Mouse (Mus musculus) lung, postnatal 36 days (tissue): ENCODE measurements at regions not wholly inside any gene's neighbourhood (a gene's known extent, or its start where the extent isn't known, plus 50 kb on each side); places are given as distances from the start of the nearest gene placed in this dataset.

Experiments
- DNase-seq: peaks from one replicate; pipeline ENCODE4 v3.0.0; 2022; ENCODE audit warnings: mixed read lengths

DNA sequence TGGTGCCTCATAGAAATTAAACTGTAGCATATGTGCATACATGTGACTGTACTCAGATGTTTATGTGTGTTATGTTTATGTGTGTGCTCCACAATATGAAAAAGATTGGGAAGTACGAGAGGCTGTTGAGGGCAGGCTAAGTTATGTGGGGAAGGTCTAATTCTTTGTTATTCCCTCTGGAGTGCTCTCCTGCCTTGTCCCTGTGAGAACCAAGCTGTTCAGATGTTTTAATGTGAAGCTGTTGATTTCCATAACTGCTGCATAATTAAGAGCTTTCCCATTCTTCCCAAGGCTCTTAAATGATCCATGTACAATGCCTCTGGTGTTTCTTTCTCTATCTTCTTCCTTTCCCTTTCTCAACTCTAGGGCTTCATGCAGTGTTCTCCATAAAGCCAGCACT, 202.7 kb upstream of the Xrcc4 start:
- no peak for DNase-seq

DNA sequence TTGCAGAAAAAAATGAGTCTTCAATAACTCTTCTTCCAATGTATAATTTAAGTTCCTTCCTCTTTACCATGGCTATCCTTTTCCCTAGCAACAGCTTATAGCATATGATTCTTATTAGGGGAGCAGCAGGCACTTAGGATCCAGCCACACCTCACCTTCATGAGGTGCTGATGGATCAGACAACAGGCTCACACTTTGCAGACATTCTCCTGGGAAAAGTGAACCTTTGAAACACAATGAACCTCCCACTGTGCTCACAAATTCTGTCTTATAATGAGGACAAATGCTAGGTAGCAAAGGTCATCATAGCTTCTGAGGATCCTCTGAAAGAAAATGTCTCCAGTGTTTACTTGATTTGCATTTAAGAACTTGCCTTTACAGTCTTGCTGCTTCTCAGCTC, 191.6 kb upstream of the Xrcc4 start:
- no peak for DNase-seq

DNA sequence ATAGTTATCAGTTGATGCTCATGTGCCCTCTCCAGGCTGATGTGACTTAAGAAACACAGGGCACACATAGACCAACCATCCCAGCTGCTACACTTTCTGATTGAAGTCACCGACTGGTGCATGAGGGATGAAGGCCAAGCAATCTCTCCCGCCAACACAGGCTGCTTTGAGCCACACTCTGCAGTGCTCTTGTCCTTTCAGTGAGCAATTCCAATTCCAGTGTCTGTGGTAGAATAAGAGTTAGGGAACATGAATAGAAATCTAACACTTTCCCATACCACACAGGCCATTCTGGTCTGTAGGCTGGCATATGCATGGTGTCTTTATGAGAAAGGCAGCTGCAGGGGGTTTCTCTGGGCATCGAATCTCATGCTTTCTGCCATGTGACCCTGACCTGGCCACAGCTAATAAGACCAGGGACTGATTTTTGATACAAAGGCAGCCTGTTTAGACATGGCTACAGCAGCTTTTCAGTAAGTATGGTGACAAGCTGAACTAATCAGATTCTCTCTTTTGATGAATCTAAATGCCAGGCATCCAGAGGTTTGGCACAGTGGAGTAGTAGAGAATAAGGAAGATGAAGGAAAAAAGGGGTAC, 190.5 kb upstream of the Xrcc4 start:
- DNase-seq, result no peak

DNA sequence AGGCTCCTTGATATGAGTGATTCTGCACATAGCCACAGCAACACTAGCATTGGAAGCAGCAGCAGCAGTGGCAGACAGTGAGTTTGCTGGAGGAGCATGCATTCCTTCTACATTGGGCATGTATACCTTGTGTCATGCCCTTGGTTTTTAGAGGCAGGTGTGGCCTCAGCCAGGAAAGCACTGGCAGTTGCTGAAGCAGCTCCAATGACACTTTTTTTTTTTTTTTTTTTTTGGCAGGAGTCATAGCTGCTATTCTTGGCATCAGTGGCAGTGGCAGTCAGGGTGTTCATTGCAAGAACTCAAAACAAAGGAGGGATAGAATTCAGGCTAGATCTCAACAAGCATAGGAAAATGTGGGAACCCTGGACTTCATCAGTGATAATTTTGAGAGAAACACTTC, 189.9 kb upstream of the Xrcc4 start:
- no peak for DNase-seq

DNA sequence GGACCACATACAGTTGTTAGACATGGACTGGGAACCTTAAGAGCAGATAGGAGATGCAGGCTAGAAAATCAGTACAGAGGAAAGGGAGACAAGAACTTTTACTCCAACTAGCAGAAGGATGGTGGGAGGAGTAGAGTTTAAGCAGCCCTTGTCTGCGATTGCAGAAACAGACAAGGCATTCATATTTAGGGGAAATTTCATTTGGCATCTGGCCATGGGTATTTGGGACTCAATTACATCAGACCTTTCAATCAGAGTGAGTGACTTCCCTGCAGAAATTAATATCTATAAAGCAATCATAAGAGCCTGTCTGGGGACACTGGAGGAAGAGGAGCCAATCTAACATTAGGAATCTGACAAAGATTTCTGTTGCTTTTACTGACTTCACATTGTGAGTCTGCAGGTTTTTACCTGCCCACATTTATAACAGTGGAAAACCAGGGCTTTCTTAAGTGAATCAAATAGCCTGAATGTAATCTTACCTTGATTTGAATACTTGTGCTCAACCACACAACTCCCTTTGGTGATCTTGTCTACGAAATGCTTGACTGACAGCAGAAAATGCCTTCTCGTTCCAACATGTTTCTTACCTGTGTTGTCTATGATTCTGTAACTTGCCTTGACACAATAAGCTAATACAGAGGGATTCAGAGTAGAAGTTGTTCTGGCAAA, 169.8 kb upstream of the Xrcc4 start:
- no peak for DNase-seq

DNA sequence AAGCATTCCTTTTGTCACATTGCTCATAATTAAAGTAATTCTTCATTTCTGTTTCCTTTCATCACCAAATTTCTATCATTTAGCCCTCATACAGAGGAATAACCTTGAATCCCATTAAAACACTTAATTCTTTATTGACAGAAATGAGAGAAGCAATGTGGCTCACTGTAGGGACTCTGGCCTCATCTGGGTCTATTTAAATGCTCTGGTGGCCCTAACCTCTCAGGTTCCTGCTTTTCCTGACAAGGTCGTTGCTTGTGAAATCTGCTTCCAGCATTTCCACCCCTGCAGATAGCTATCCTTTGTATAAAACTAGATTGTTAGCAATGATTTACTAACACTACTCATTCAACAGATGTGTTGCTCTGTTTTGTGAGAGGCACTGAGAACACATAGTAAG, 163.6 kb upstream of the Xrcc4 start:
- DNase-seq, result no peak

DNA sequence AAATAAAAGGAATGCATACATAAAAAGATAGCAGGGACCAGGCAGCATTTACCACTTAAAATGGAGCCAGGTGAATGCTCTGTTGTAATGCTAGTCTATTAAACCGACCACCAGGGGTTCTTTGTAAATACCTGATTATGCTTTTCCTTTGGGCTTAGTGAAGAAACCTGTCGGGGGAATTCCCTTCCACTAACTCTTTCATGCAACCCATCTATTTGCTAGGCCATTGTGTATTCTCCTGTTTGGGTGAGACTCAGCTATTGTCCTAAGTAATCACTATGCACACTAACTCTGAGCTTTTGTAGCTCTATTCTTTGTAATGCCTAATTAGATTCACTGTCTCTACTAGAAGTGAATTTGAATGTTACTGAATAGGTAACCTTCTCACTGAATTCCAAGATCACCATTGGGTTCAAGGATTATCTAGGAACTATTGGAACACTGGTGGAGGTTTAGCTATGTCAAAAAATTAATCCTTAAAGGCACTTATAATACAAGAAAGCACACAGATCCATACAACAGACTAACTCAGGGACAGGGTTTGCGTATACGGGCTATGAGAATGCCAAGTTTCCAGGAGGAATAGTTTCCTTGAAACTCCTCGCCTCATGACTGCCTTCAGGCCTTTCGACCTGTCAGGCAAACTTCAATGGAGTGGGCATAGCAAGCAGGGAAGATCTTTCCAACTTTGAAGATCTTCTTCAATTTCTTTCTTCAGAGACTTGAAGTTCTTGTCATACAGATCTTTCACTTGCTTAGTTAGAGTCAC, 156.8 kb upstream of the Xrcc4 start:
- DNase-seq, result no peak

DNA sequence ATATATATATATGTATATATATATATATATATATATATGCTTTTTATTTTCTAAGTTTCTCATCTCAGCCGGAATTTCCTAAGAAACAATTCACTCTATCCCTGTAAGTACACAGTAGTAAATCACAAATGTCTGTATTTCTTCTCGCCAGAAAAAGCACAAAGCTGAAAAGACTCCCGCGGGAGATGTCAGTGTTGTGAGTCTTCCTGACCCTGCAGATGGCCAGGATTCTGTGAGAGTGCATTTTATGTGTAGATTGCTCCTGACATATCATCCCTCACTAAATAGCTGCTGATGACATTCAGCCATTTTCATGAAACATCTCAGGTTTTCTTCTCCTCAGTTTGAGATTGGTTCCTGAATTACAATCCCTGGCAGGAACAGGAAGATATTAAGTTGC, 148.9 kb upstream of the Xrcc4 start:
- no peak for DNase-seq

DNA sequence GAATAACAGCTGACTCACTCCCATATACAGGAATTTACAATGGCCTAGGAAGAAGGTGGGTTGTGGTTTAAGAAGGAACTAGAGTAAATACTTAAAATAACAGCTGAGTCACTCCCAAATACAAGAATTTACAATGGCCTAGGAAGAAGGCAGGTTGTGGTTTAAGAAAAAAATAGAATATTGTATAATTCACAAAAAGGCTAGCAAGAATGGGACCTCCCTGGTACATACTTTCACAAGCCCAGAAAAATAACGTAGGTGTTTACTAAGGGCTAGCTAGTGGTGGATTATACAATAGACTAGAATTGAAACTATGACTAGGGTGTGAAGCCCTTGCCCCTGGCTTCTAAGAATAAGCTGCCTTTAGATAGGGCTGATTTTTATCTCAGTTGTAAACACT, 144.6 kb upstream of the Xrcc4 start:
- DNase-seq, result peak; percentile 2

DNA sequence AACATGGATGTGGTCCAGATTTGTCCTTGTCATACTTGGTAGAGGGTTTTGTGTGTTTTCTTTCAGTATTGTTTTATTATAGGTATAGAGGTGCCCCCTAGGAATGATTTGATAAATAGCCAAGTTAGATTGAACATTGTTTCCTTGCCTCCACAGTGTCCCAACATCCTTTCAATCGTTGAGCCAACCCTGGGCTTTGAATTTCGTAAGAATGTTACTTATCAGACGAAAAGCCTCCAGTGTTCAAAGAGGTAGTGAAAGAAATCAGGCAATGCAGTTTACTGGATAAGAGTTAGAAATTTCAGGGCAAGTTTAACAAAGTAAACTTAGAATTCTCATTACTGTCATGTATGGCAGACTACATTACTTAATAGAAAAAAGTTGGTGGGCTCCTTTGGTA, 144.2 kb upstream of the Xrcc4 start:
- no peak for DNase-seq

DNA sequence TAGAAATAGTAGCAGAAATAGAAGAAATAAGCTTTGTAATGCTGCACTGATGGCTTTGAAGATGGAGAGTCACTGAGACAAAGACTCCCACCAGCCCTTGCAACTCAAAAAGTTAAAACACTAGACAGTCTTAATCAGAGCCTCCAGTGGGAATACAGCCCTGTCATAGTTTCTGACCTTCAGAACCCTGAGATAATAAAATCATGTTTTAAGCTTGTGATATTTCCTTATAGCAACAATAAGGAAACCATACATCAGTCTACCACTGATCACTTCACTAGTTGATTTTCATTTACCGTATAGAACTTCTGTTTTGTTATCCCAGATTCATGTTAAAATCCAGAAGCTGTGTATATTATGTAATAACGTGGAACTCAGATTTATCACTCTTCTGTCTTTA, 139.7 kb upstream of the Xrcc4 start:
- no peak for DNase-seq

DNA sequence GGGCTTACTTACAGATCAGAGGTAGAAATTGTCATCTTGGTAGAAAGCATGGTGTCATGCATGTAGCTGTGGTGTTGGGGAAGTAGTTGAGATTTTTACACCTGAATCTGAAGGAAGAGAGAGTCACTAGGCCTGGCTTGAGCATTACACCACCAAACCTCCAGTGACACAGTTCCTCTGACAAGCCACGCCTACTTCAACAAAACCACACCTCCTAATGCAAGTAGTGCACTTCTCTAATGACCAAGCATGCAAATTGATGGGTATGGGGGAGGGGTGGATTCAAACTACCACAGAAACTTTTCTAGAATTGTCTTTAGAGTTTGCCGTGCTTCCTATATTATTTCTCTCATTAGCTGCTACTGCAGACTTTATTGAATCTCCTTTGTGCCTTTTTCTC, 136.8 kb upstream of the Xrcc4 start:
- DNase-seq, result no peak

DNA sequence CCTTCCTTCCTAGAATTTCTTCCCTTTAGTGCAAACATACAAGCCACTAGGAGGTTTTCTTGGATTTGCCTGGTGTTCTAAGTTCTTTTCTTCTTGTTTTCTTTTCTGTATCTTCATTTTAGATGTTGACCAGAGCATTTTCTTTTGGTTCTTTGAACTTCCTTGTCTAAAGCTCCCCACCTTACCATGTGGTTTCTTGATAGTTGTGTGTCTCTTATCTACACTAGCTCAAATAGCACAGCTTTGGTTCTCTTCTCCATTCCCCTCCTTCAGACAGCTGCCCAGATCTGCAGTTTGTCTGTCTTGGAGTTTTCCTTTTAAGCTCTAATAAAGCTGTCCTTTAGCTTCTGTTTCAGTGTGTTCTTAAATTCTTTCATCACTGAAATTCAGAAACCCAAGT, 123.0 kb upstream of the Xrcc4 start:
- no peak for DNase-seq

DNA sequence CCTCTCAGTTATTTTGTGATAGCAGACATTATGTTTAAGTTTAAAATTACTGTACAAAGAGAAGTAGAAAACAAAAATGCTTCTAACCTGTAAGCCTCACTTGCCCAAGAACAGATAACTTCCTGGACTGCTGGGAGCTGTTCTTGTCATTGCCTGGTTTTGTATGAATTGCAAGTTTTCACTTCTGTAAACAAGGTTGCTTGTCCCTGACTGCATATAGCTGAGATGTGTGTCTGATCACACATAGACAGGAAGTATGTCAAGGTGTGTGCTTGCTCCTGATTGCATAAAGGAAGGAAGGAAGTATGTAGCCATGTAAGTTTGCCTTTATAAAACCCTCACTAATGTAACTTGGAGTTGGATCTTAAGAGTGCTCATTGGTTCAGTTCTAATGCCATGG, 118.5 kb upstream of the Xrcc4 start:
- no peak for DNase-seq
